Mouse (Mus musculus) megakaryocyte-erythroid progenitor cell, adult 5-6 weeks (primary cell): ENCODE results near the gene Armcx6. TPM values are rescaled to one million over a fixed set of nuclear protein-coding genes. Genes with fewer than 3 reads are reported as not detected.

Experiments used
- total RNA-seq, 2 experiments: library from RNA; stranded (forward) in 1 of 2; stranded (reverse) in 1 of 2; fragments of 200-1000, 215-1000 nt in 1 of 2; fragments of >200 nt in 1 of 2; fragmentation: Nextera tagmentation in 1 of 2; gene quantifications; 2 replicates each; pipeline ENCODE4 v1.2.3; 2014 to 2017

Armcx6 gene
- total RNA-seq, 2 experiments from 2014 or later, result 5.4 to 5.5 TPM

Other genes starting within 250 kb of the Armcx6 start
- 123 and 148 TPM in 2 replicates for gene Timm8a1, start 209.6 kb downstream of the Armcx6 start, total RNA-seq (2014; fragmentation: Nextera tagmentation)
- gene Timm8a1, start 209.6 kb downstream of the Armcx6 start, total RNA-seq (2017), result 214 and 241 TPM in 2 replicates
- 52.5 and 52.7 TPM in 2 replicates for gene Btk, start 167.8 kb downstream of the Armcx6 start, total RNA-seq (2014; fragmentation: Nextera tagmentation)
- gene Btk, start 167.8 kb downstream of the Armcx6 start, total RNA-seq (2017), result 116 and 120 TPM in 2 replicates
- 2,126 and 2,307 TPM in 2 replicates for gene Rpl36a, start 165.8 kb downstream of the Armcx6 start, total RNA-seq (2014; fragmentation: Nextera tagmentation)
- gene Rpl36a, start 165.8 kb downstream of the Armcx6 start, total RNA-seq (2017), result 7,427 and 9,426 TPM in 2 replicates
- 0.87 and 2.3 TPM in 2 replicates for gene Gla, start 150.3 kb downstream of the Armcx6 start, total RNA-seq (2014; fragmentation: Nextera tagmentation)
- gene Gla, start 150.3 kb downstream of the Armcx6 start, total RNA-seq (2017), result 5.5 and 6.1 TPM in 2 replicates
- gene Hnrnph2, start 150.2 kb downstream of the Armcx6 start, total RNA-seq (2014; fragmentation: Nextera tagmentation), result 77.3 and 79.5 TPM in 2 replicates
- 145 and 188 TPM in 2 replicates for gene Hnrnph2, start 150.2 kb downstream of the Armcx6 start, total RNA-seq (2017)
- gene Armcx4, start 64.9 kb downstream of the Armcx6 start, total RNA-seq (2014; fragmentation: Nextera tagmentation), result 0.30 TPM in 1 of 2 replicates, not detected in the other
- gene Armcx4, start 64.9 kb downstream of the Armcx6 start, total RNA-seq (2017), result 0.05 and 0.34 TPM in 2 replicates
- 4.4 and 4.5 TPM in 2 replicates for gene Armcx1, start 33.5 kb downstream of the Armcx6 start, total RNA-seq (2014; fragmentation: Nextera tagmentation)
- gene Armcx1, start 33.5 kb downstream of the Armcx6 start, total RNA-seq (2017), result 10.6 and 19.0 TPM in 2 replicates
- 14.6 and 21.8 TPM in 2 replicates for gene Armcx3, start 5.2 kb upstream of the Armcx6 start, total RNA-seq (2014; fragmentation: Nextera tagmentation)
- 13.5 and 16.2 TPM in 2 replicates for gene Armcx3, start 5.2 kb upstream of the Armcx6 start, total RNA-seq (2017)
- gene Armcx2, start 57.8 kb upstream of the Armcx6 start, total RNA-seq (2014; fragmentation: Nextera tagmentation), result 10.5 and 13.6 TPM in 2 replicates
- 4.5 and 8.9 TPM in 2 replicates for gene Armcx2, start 57.8 kb upstream of the Armcx6 start, total RNA-seq (2017)
- 0.52 TPM in 1 of 2 replicates, not detected in the other for gene Nxf2, start 213.3 kb upstream of the Armcx6 start, total RNA-seq (2014; fragmentation: Nextera tagmentation)
- 1.7 and 1.8 TPM in 2 replicates for gene Nxf2, start 213.3 kb upstream of the Armcx6 start, total RNA-seq (2017)